Mouse (Mus musculus) limb, embryonic 11.5 days (tissue): ENCODE measurements around the gene Ilk. TPM values are rescaled to one million over a fixed set of nuclear protein-coding genes. Genes with fewer than 3 reads are reported as not detected.

Experiments
- ATAC-seq: fragments of 200-750 bp; cut with Nextera tagmentation; 2 replicates; pipeline ENCODE4 v1.8.0; 2017; ENCODE audit warnings: low read depth; ENCODE audit not compliant: insufficient number of reproducible peaks, low FRiP score, low TSS enrichment
- DNase-seq: peaks from one replicate; pipeline ENCODE4 v3.0.0-alpha.2; 2015; ENCODE audit warnings: low spot score
- H3K27ac ChIP-seq: fragments of 300-500 bp; sonication (generic); replicated peaks from 2 replicates; pipeline ENCODE4 v1.5.1; 2014; ENCODE audit warnings: low read depth, mild to moderate bottlenecking, low read length
- H3K27me3 ChIP-seq: fragments of 300-500 bp; sonication (generic); 2 replicates; pipeline ENCODE4 v1.6.1; 2014; ENCODE audit warnings: mild to moderate bottlenecking, low read length, mixed read lengths; ENCODE audit not compliant: control insufficient read depth, insufficient read depth
- H3K36me3 ChIP-seq: fragments of 300-500 bp; sonication (generic); 2 replicates; pipeline ENCODE4 v1.6.1; 2014; ENCODE audit warnings: mild to moderate bottlenecking, low read length, moderate library complexity, mixed read lengths; ENCODE audit not compliant: control insufficient read depth, insufficient read depth
- H3K4me1 ChIP-seq: fragments of 300-500 bp; sonication (generic); 2 replicates; pipeline ENCODE4 v1.6.1; 2014; ENCODE audit warnings: low read length, mixed read lengths; ENCODE audit not compliant: control insufficient read depth, insufficient read depth
- H3K4me2 ChIP-seq: fragments of 300-500 bp; sonication (generic); 2 replicates; pipeline ENCODE4 v1.6.1; 2014; ENCODE audit warnings: low read depth, mild to moderate bottlenecking, moderate library complexity; ENCODE audit not compliant: severe bottlenecking
- H3K4me3 ChIP-seq: fragments of 300-500 bp; sonication (generic); 2 replicates; pipeline ENCODE4 v1.5.1; 2014; ENCODE audit warnings: low read depth, low read length
- H3K9ac ChIP-seq: fragments of 300-500 bp; sonication (generic); 2 replicates; pipeline ENCODE4 v1.6.1; 2014; ENCODE audit warnings: mild to moderate bottlenecking, low read length
- H3K9me3 ChIP-seq: fragments of 300-500 bp; sonication (generic); 2 replicates; pipeline ENCODE4 v1.6.1; 2016; ENCODE audit warnings: low read length; ENCODE audit not compliant: control insufficient read depth
- WGBS: fragments of 180-500 bp; shearing (Covaris S2); extraction: QIAGEN DNeasy Blood & Tissue Kit; methylation state at CpG from one replicate; pipeline ENCODE4 v1.1.7; 2014; 5-methylcytosine and 5-hydroxymethylcytosine counted together
- polyA plus RNA-seq: library from polyadenylated mRNA; unstranded; fragments of >200 nt; fragmentation: Nextera tagmentation; extraction: Ambion mirVana; gene quantifications from 2 replicates; pipeline ENCODE4 v1.2.1, GENCODE M21; 2014

The Ilk gene
- polyA plus RNA-seq, 1 experiment from 2014 or later, result 237 TPM

DNA sequence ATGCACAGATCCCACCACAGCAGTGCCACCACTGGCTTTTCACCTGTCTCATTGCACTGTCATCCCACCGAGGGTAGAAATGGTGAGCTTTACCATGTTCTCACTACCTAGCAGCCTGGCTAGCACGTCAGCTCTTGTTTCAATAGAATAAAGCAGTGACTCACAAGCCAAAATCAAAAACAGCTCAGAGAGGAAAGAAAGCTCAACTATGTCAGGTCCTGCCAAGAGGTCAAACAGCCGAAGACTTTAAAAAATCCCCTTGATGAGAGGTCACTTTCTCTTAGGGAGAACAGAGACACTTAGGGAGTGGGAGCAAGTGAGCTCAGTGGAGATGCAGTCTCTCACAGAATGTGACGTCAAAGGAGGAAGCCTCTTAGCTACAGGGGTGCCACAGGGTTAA, 47.5 kb downstream of the Ilk start:
- ATAC-seq (no peak), DNase-seq (no peak)
- Histone ChIP-seq H3K36me3 (no peaks in the 10 kb centered on the region; the same call in 1 of the 2 replicates), H3K27ac (no peak overlapping the region), H3K4me1 (peaks cover 26% of the 10 kb centered on the region), H3K9me3 (no peaks in the 10 kb centered on the region), H3K27me3 (no peaks in the 10 kb centered on the region), H3K9ac (no peak overlapping the region), H3K4me3 (no peak overlapping the region), H3K4me2 (no peak overlapping the region)
- 52% methylated on average over 4 of the region's 4 CpGs for WGBS

GRCm38 (mm10) chr7:105784556-105784955, 48.2 kb downstream of the Ilk start:
- H3K4me2 ChIP-seq, result peak overlapping the region; percentile 15; the same call in 1 of the 2 replicates
- 45% methylated on average over 4 of the region's 4 CpGs for WGBS
- H3K27ac ChIP-seq, result no peak overlapping the region
- no peak overlapping the region for H3K9ac ChIP-seq
- no peaks in the 10 kb centered on the region for H3K9me3 ChIP-seq
- peak; percentile 20 for DNase-seq
- H3K36me3 ChIP-seq, result no peaks in the 10 kb centered on the region; the same call in 1 of the 2 replicates
- H3K4me3 ChIP-seq, result peak overlapping the region; percentile 7; the same call in 1 of the 2 replicates
- no peak for ATAC-seq
- peaks cover 20% of the 10 kb centered on the region for H3K4me1 ChIP-seq
- H3K27me3 ChIP-seq, result no peaks in the 10 kb centered on the region

- Histone ChIP-seq H3K4me1 (peaks cover 20% of the 10 kb centered on the region), H3K27ac (peak overlapping the region; percentile 76)
Measured at GRCm38 (mm10) chr7:105786506-105787284, 50.3 kb downstream of the Ilk start.

DNA sequence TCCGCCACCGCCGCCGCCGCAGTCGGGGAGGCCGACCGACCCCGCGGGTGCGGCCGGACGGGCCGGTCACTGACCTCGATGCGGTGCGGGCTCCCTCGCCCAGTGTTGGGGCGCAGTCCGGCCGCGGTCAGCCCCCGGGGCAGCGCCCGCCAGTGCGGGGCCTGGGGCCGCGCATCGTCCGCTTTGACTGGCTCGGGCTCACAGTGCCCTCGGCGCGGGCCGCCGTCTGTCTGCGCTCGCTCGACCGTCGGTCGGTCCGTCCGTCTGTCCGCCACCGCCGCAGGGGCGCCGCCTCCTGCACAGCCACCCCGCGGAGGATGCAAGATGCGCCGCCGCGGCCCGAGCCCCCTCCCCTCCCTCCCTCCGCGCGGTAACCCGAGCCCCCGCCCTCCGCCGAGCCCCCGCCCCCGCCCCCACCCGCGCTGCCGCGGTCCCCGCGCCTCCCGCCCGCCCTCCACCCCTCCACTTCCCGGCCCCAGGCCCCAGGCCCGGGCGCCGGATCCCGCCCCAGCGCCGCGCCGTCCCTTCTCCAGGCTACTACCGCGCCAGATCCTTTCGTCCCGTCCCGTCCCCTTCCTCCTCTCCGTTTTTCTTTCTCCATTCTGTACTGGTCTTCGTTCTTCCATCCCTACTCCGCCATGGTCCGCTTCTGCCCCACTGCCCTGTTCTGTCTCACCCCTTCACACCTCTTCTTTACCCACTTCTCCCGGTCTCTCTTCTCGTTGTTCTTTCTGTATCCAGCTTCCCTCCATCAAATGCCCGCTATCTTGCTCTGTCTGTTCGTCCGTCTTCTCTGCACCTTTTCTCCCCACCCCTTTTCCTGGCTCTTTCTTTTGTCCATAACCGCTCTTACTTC, 51.1 kb downstream of the Ilk start, which contains the start of gene Dchs1:
Gene Dchs1 (minus strand): TSS at position 370 of the 856 bp plus-strand sequence.
- Histone ChIP-seq H3K9me3 (no peaks in the 10 kb centered on the region), H3K4me2 (peak within 1 kb of the TSS; percentile 70), H3K27me3 (no peaks in the 10 kb centered on the region), H3K4me1 (peaks cover 20% of the 10 kb centered on the region), H3K4me3 (peak within 1 kb of the TSS; percentile 76), H3K9ac (peak within 1 kb of the TSS; percentile 93), H3K27ac (peak within 1 kb of the TSS; percentile 76), H3K36me3 (no peaks in the 10 kb centered on the region; the same call in 1 of the 2 replicates)
- WGBS, result under 1% methylated on average over 59 of the region's 97 CpGs
- DNase-seq (peak; percentile 72), ATAC-seq (peak; percentile 74)

More at GRCm38 (mm10) chr7:105786506-105787284, 50.3 kb downstream of the Ilk start:
- H3K9me3 ChIP-seq, result no peaks in the 10 kb centered on the region
- peak; percentile 71 for ATAC-seq
- no peaks in the 10 kb centered on the region for H3K27me3 ChIP-seq
- peak; percentile 38 for DNase-seq
- H3K4me2 ChIP-seq, result peak overlapping the region; percentile 70
- H3K9ac ChIP-seq, result peak overlapping the region; percentile 93
- WGBS, result 5% methylated on average over 20 of the region's 20 CpGs
- no peaks in the 10 kb centered on the region; the same call in 1 of the 2 replicates for H3K36me3 ChIP-seq
- H3K4me3 ChIP-seq, result peak overlapping the region; percentile 76

GRCm38 (mm10) chr7:105791147-105791546, 54.8 kb downstream of the Ilk start:
- ATAC-seq (no peak), DNase-seq (no peak)
- Histone ChIP-seq H3K4me2 (no peak overlapping the region), H3K4me1 (peaks cover 4% of the 10 kb centered on the region; the same call in 1 of the 2 replicates), H3K4me3 (no peak overlapping the region), H3K27me3 (no peaks in the 10 kb centered on the region), H3K9me3 (no peaks in the 10 kb centered on the region), H3K27ac (no peak overlapping the region), H3K9ac (no peak overlapping the region), H3K36me3 (no peaks in the 10 kb centered on the region)
- 81% methylated on average over 1 of the region's 1 CpGs for WGBS

Other genes starting within 250 kb of the Ilk start
- 31.6 and 32.6 TPM in 2 replicates for gene Smpd1, start 182.2 kb upstream of the Ilk start, polyA plus RNA-seq
- 54.5 and 60.1 TPM in 2 replicates for gene Apbb1, start 154.9 kb upstream of the Ilk start, polyA plus RNA-seq
- 0.13 TPM in 1 of 2 replicates, not detected in the other for gene Hpx, start 136.5 kb upstream of the Ilk start, polyA plus RNA-seq
- 22.7 and 25.8 TPM in 2 replicates for gene Trim3, start 103.0 kb upstream of the Ilk start, polyA plus RNA-seq
- 160 and 166 TPM in 2 replicates for gene Timm10b, start 96.5 kb upstream of the Ilk start, polyA plus RNA-seq
- 72.6 and 80.0 TPM in 2 replicates for gene Arfip2, start 96.2 kb upstream of the Ilk start, polyA plus RNA-seq
- gene Gm45799, start 96.0 kb upstream of the Ilk start, polyA plus RNA-seq, result 15.1 and 16.0 TPM in 2 replicates
- gene Dnhd1, start 85.8 kb upstream of the Ilk start, polyA plus RNA-seq, result 0.62 and 1.2 TPM in 2 replicates
- gene Rrp8, start 793 bp downstream of the Ilk start, polyA plus RNA-seq, result 48.4 and 50.6 TPM in 2 replicates
- gene Taf10, start 7.8 kb downstream of the Ilk start, polyA plus RNA-seq, result 166 and 179 TPM in 2 replicates
- gene Tpp1, start 15.6 kb downstream of the Ilk start, polyA plus RNA-seq, result 35.9 and 41.7 TPM in 2 replicates
- gene Dchs1, start 51.1 kb downstream of the Ilk start, polyA plus RNA-seq, result 22.8 and 25.5 TPM in 2 replicates
- 319 and 328 TPM in 2 replicates for gene Mrpl17, start 74.5 kb downstream of the Ilk start, polyA plus RNA-seq
- 0.21 TPM in 1 of 2 replicates, not detected in the other for gene Gm4070, start 217.4 kb downstream of the Ilk start, polyA plus RNA-seq